Mouse (Mus musculus) macrophage (primary cell): ENCODE measurements around the gene Prpf3. TPM values are rescaled to one million over a fixed set of nuclear protein-coding genes. Genes with fewer than 3 reads are reported as not detected.
"Not testable (repeated sequence)": the region's sequence is repeated elsewhere in the genome, so short reads cannot be mapped to it uniquely, and the experiment has no call there.

Experiments
- H3K27ac ChIP-seq: fragments of 350-480 bp; formaldehyde crosslinking; 2 replicates; pipeline ENCODE4 v1.9.0; 2021
- H3K36me3 ChIP-seq: fragments of 350-480 bp; formaldehyde crosslinking; 2 replicates; pipeline ENCODE4 v1.9.0; 2021; ENCODE audit errors: inconsistent target
- H3K4me3 ChIP-seq: fragments of 350-480 bp; formaldehyde crosslinking; 2 replicates; pipeline ENCODE4 v1.9.0; 2021; ENCODE audit errors: inconsistent target
- H3K79me2 ChIP-seq: fragments of 350-480 bp; formaldehyde crosslinking; 2 replicates; pipeline ENCODE4 v1.9.0; 2021; ENCODE audit errors: inconsistent target
- WGBS: methylation state at CpG from one replicate; pipeline ENCODE4 v1.1.7; 2026; ENCODE audit warnings: inconsistent platforms; ENCODE audit not compliant: missing documents; 5-methylcytosine and 5-hydroxymethylcytosine counted together
- polyA plus RNA-seq: library from polyadenylated mRNA; stranded (reverse); fragments of 250-400 nt; gene quantifications from 3 replicates; pipeline ENCODE4 v1.2.4, GENCODE M21; 2018; ENCODE audit warnings: inconsistent platforms

Gene Prpf3
- polyA plus RNA-seq, 1 experiment from 2014 or later, result 29.6 TPM

- Histone ChIP-seq H3K4me3 (no peak overlapping the region), H3K79me2 (peaks cover 28% of the 10 kb centered on the region; the same call in 1 of the 2 replicates), H3K27ac (no peak overlapping the region), H3K36me3 (peaks cover 41% of the 10 kb centered on the region)
- 78% methylated on average over 6 of the region's 7 CpGs for WGBS
These were observed 7.9 kb upstream of the Prpf3 start for GRCm38 (mm10) chr3:95863578-95863977.

DNA sequence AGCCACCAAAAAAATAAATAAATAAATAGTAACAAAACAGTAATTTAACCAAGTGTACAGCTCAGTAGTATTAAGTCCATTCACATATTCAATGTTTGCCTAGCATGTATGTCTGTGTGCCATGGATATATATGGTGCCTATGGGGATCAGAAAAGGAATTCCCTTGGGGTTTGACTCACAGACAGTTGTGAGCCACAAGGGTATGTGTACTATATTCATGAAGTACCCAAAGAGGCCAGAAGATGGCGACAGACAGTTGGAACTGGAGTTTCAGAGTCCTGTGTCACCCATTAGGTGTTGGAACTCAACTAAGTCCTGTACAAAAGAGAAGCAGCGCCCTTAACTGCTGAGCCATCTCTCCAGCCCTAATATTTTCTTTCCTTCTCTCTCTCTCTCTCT lies 6.1 kb upstream of the Prpf3 start:
- H3K79me2 ChIP-seq, result peaks cover 15% of the 10 kb centered on the region; the same call in 1 of the 2 replicates
- H3K36me3 ChIP-seq, result peaks cover 26% of the 10 kb centered on the region; the same call in 1 of the 2 replicates
- no peak overlapping the region for H3K27ac ChIP-seq
- H3K4me3 ChIP-seq, result no peak overlapping the region
- 45% methylated on average over 2 of the region's 2 CpGs for WGBS

DNA sequence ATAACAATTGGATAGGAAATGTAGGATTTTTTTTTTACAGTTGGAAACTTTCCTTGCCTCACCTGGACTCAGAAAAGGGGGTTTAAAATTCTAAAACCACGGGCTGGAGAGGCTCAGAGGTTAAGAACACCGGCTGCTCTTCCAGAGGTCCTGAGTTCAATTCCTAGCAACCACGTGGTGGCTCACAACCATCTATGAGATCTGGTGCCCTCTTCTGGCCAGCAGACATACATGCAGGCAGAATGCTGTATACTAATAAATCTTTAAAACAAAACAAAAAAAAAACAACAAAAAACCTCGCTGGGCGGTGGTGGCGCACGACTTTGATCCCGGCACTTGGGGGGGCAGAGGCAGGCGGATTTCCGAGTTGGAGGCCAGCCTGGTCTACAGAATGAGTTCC lies 5.5 kb upstream of the Prpf3 start:
- WGBS, result 89% methylated on average over 10 of the region's 10 CpGs

GRCm38 (mm10) chr3:95860323-95860722 lies 4.6 kb upstream of the Prpf3 start:
- 81% methylated on average over 3 of the region's 3 CpGs for WGBS
- no peak overlapping the region for H3K4me3 ChIP-seq
- H3K36me3 ChIP-seq, result peaks cover 22% of the 10 kb centered on the region; the same call in 1 of the 2 replicates
- no peak overlapping the region for H3K27ac ChIP-seq
- H3K79me2 ChIP-seq, result peaks cover 11% of the 10 kb centered on the region

More for the DNA sequence above, 5.5 kb upstream of the Prpf3 start:
- Histone ChIP-seq H3K4me3 (no peak overlapping the region), H3K27ac (no peak overlapping the region), H3K36me3 (peaks cover 26% of the 10 kb centered on the region; the same call in 1 of the 2 replicates), H3K79me2 (peaks cover 11% of the 10 kb centered on the region; the same call in 1 of the 2 replicates)

GRCm38 (mm10) chr3:95858278-95858677 lies 2.6 kb upstream of the Prpf3 start:
- H3K79me2 ChIP-seq, result peaks cover 23% of the 10 kb centered on the region
- not testable (repeated sequence) for H3K36me3 ChIP-seq, H3K4me3 ChIP-seq, H3K27ac ChIP-seq
- WGBS, result 100% methylated on average over 3 of the region's 3 CpGs

DNA sequence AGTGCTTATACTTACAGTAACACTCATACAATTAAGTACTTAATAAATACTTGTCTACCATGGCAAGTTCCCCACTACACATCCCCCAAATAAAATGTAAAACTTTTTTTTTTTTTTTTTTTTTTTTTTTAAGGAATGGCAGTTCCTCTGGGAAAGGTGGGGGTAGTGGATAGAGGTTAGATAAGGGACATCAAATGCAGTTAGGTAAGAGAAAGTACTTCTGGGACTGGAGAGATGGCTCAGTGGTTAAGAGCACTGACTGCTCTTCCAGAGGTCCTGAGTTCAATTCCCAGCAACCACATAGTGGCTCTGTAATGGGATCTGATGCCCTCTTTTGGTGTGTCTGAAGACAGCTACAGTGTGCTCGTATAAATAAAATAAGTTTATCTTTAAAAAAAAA lies 1.4 kb upstream of the Prpf3 start:
- no CpG with 5 or more reads among the region's 1 CpGs for WGBS
- not testable (repeated sequence) for H3K4me3 ChIP-seq, H3K27ac ChIP-seq
- H3K79me2 ChIP-seq, result peaks cover 28% of the 10 kb centered on the region
- H3K36me3 ChIP-seq, result peaks cover 13% of the 10 kb centered on the region

GRCm38 (mm10) chr3:95856115-95856514 lies 430 bp upstream of the Prpf3 start:
- no peak overlapping the region for H3K27ac ChIP-seq
- WGBS, result 50% methylated on average over 7 of the region's 7 CpGs

DNA sequence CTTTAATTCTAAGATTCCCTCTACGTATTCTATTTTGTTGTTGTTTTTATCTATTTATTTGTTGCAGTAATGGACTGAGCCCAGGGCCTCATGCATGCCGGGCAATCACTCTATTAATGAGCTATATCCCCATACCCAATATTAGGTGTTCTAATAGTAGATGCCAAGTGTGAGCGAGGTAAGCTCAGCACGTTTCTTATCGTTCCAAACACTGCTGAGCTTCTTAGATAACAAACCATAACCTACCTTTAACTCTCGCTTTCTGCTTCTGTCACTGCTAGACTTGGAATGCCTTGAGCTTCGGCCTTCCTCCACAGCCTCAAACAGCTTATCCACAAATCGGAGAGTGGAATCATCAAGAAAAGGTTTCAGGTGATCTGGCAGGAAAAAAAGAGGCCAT lies 4.4 kb downstream of the Prpf3 start:
- H3K27ac ChIP-seq, result no peak overlapping the region
- 97% methylated on average over 8 of the region's 8 CpGs for WGBS
- H3K4me3 ChIP-seq, result no peak overlapping the region
- H3K79me2 ChIP-seq, result peaks cover 28% of the 10 kb centered on the region
- H3K36me3 ChIP-seq, result peaks cover 62% of the 10 kb centered on the region

More at GRCm38 (mm10) chr3:95856115-95856514, 430 bp upstream of the Prpf3 start:
- Histone ChIP-seq H3K4me3 (no peak overlapping the region; the same call in 1 of the 2 replicates), H3K36me3 (peaks cover 22% of the 10 kb centered on the region), H3K79me2 (peaks cover 28% of the 10 kb centered on the region)

- WGBS, result 95% methylated on average over 4 of the region's 4 CpGs
- Histone ChIP-seq H3K79me2 (peaks cover 28% of the 10 kb centered on the region), H3K36me3 (peaks cover 69% of the 10 kb centered on the region), H3K4me3 (no peak overlapping the region), H3K27ac (no peak overlapping the region)
These were observed 5.1 kb downstream of the Prpf3 start for GRCm38 (mm10) chr3:95850611-95851010.

DNA sequence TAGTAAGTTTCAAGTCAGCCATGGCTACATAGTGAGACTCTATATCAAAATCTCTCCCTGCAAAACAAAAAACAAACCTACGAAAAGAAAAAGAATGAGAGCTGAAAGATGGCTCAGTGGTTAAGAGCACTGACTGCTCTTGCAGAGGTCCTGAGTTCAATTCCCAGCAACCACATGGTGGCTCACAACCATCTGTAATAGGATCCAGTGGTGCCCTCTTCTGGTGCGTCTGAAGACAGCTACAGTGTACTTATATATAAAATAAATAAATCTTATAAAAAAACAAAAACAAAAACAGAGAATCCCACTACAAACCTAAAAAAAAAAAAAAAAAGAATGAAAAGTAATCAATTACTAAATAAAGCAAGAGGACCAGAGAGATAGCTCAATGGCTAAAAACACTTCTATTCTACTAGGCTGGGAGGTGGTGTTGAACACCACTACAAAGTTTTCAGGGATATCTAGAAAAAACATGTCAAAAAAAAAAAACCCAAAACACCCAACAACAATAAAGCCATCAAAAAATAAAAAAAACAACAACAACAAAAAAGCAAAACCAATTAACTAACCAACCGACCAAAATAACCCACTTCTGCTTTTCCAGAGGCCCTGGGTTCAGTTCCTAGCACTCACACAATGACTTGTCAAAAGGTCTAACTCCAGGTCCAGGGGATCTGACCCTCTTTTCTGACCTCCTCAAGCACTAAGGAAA lies 13.0 kb downstream of the Prpf3 start:
- H3K4me3 ChIP-seq, result no peak overlapping the region
- no peaks in the 10 kb centered on the region for H3K79me2 ChIP-seq
- no peak overlapping the region for H3K27ac ChIP-seq
- WGBS, result 85% methylated on average over 3 of the region's 3 CpGs
- peaks cover 70% of the 10 kb centered on the region for H3K36me3 ChIP-seq

DNA sequence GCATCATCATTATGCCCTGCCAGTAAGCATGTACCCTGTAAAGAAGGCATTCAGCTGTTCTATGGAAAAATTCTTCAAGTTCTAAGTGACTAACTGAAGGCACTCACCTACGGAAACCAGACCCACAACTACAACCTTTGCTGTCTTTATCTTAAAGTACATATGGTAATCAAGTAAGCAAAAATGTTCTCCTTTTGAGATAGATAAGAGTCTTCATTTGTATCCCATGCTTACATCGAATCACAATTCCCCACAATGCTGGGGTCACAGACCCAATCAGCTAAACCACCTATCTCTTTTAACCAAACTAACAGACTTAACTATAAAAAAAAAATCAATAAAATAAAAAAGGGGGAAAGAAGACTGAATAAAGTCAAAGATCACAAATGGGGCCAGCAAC lies 16.4 kb downstream of the Prpf3 start:
- Histone ChIP-seq H3K79me2 (no peaks in the 10 kb centered on the region), H3K4me3 (no peak overlapping the region), H3K27ac (no peak overlapping the region), H3K36me3 (peaks cover 69% of the 10 kb centered on the region)
- WGBS, result 100% methylated on average over 2 of the region's 2 CpGs

GRCm38 (mm10) chr3:95829053-95829452 lies 26.6 kb downstream of the Prpf3 start:
- Histone ChIP-seq H3K27ac (no peak overlapping the region), H3K4me3 (no peak overlapping the region), H3K79me2 (no peaks in the 10 kb centered on the region), H3K36me3 (peaks cover 45% of the 10 kb centered on the region)
- 95% methylated on average over 4 of the region's 4 CpGs for WGBS

DNA sequence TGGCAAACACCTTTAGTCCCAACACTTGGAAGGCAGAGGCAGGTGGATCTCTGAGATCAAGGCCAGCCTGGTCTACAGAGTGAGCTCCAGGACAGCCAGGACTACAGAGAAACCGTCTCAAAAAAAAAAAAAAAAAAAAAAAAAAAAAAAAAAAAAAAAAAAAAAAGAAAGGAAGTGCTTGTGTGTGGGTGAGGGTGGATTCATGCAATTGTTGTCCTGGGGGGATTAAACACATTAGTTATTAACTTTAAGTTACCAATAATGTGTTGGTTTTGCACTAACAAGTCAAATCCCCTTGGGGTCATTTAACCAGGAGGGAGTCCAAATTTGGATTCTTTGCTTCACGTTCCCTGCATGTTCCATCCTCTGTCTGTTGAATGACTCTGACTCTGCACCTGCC lies 29.4 kb downstream of the Prpf3 start:
- 100% methylated on average over 1 of the region's 2 CpGs for WGBS
- no peak overlapping the region for H3K27ac ChIP-seq
- peaks cover 23% of the 10 kb centered on the region for H3K36me3 ChIP-seq
- no peaks in the 10 kb centered on the region for H3K79me2 ChIP-seq
- no peak overlapping the region for H3K4me3 ChIP-seq

GRCm38 (mm10) chr3:95820046-95821010 lies 35.4 kb downstream of the Prpf3 start:
- Histone ChIP-seq H3K79me2 (peaks cover 30% of the 10 kb centered on the region), H3K27ac (peak overlapping the region; percentile 95), H3K36me3 (no peaks in the 10 kb centered on the region), H3K4me3 (peak overlapping the region; percentile 82)
- WGBS, result 42% methylated on average over 7 of the region's 10 CpGs
